Mouse (Mus musculus) urinary bladder, postnatal 36 days (tissue): ENCODE measurements around the gene 6430531B16Rik.

Experiments used
- DNase-seq, 2 experiments: peaks; one replicate each; pipeline ENCODE4 v3.0.0; 2022; ENCODE audit warnings: low spot score in 2 of 2, mixed read lengths in 1 of 2

The 6430531B16Rik gene

DNA sequence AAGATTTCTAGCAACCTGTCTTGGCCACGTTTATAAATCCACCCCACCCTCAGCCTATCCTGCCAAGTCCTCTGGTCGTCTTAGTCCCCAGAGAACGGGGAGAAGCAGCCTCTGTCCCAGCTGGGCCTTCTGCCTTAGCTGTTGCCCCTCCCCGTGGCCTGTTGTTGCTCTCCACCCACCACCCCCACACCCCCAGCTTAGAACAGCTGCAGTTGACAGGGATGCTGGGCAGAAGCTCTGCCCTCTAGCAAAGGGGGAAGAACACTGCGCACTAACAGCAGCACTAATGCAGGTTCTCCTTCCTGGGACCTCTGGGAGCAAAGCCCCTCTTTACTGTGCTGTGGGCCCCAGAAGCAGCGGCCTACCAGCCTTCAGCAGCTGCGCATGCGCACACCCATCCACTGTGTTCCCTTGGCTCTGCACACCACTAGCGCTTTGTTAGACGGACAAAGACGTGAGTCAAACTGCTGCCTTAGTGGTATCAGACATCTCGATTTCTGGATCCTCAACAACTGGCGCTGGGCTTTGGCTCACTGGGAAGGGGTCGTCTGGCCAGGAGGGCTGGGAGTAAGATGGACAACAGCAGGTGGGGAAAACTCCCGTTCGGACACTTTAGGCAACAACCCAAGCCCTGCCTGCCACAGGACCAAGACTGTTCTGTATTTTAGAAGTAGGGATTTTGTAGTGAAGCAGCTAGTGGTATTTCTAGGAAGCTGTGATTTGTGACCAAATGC, 37.9 kb downstream of the 6430531B16Rik start:
- DNase-seq, result no peak

DNA sequence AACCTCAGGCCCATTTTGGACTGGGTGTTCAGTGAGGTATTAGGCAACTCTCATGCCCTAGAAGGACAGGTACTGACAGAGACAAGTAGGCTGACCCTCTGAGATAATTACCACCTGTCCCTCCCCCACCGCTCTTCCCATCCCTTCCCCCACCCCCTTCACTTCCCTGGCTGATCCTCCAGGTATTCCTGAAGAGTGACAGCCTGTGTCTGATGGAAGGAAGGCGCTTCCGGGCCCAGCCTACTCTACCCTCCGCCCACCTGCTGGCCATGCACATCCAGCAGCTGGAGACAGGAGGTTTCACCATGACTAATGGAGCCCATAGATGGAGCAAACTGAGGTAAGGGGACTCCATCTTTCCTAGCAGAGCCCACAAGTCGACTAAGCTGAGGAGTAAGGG, 40.7 kb downstream of the 6430531B16Rik start:
- no peak for DNase-seq

DNA sequence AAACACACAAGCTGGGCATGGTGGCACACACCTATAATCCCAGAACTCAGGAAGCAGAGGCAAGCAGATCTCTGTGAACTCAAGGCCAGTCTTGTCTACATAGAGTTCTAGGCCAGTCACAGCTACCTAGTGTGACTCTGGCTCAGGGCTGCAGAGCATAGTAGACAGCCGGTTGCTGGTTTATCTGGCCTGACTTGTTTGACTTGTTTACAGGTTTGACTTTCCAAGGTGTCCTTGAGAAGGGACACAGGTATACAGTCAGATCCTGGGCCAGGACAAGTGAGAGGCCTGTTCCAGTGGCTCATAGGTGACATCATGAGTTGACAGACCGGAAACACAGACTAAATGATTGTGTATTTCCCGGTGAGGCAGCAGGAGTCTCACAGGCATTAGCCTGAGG, 41.4 kb downstream of the 6430531B16Rik start:
- DNase-seq, result no peak

DNA sequence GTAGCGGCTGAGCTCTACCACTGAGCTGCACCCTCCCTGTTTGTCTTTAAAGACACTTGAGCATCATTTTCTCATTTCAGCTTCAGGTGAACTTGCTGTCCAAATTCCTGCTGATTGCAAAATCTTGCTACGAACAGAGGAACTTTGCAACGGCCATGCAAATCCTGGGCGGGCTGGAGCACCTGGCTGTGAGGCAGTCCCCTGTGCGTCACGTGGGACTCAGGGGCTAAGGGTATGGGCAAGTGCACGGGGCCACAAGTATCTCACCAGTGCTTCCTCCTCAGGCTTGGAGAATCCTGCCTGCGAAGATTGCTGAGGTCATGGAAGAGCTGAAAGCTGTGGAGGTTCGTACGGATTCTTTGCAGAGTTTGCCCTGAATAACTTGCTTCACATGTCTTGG, 41.9 kb downstream of the 6430531B16Rik start:
- no peak for DNase-seq

DNA sequence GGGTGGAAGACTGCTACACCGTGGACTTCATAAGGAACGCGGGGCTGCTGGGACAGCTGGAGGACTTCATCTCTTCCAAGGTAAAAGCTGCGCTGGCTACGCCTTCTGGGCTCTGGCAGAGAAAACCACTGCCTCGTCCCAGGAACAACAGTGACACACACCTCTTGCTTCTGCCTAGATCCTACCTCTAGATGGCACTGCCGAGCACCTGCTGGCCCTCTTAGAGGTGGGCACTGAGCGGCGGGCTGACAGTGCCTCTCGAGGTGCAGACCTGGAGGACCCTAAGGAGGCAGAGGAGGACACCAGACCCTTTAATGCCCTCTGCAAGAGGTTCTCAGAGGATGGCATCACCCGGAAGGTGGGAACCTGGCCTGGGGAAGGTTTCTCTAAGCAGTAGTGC, 47.8 kb downstream of the 6430531B16Rik start:
- DNase-seq, result no peak
